Mouse (Mus musculus) erythroid progenitor cell, adult 5-6 weeks (primary cell): ENCODE results near the gene Hsp90ab1. TPM values are rescaled to one million over a fixed set of nuclear protein-coding genes. Genes with fewer than 3 reads are reported as not detected.
A peak's percentile ranks its signal among the peaks of the same experiment; 100 is the strongest.

Source experiments
- ATAC-seq: replicated peaks from 2 replicates; pipeline ENCODE4 v1.8.0; 2016; ENCODE audit warnings: moderate number of reproducible peaks, mild to moderate bottlenecking, moderate TSS enrichment, inconsistent platforms; ENCODE audit not compliant: poor library complexity, low FRiP score, severe bottlenecking
- total RNA-seq, 2 experiments: library from RNA; stranded (forward) in 1 of 2; stranded (reverse) in 1 of 2; fragments of 150-400 nt in 1 of 2; fragments of 186-747, 209-891 nt in 1 of 2; gene quantifications; 2 replicates each; pipeline versions ENCODE4 v1.2.3 to v1.2.4; 2015 to 2017; ENCODE audit warnings: low replicate concordance in 2 of 2

Hsp90ab1 gene
- 200 and 204 TPM in 2 replicates for total RNA-seq (2015; ENCODE audit: low replicate concordance)
- 235 and 237 TPM in 2 replicates for total RNA-seq (2017; ENCODE audit: low replicate concordance)

DNA sequence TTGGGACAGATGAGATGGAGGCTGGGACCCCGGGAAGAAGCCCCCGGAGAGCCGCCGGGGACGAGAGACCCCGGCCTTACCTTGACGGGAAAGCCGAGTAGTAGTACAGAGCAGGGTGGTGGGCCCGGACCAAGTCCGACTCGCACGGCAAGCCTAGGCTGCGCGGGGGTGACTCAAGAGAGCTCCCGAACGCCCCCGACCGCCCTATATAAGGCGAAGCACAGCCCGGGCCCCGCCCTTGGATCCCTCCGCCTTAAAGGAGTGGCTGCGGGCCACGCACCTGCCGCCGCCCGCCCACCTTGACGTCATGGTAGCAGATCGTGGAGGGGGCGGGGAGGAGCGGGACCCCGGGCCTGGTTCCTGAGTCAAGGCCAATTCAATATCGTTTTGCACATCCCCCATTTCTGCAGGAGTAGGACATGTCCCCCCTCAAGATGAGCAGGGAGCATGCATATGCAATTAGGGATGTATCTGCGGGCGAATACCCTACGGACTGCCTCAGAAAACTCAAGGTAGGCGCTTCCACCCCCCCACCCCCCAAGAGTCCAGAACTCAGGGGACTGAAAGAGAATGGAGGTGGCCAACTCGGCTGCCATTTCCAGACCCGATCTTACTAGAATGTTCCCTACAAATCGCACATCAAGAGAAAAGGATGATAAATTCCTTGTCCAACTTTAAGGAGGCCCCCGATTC is at the start of gene Hsp90ab1:
Gene Hsp90ab1, minus strand, starts transcription at position 185 of the 693 bp plus-strand sequence.
- peak; percentile 83 for ATAC-seq

DNA sequence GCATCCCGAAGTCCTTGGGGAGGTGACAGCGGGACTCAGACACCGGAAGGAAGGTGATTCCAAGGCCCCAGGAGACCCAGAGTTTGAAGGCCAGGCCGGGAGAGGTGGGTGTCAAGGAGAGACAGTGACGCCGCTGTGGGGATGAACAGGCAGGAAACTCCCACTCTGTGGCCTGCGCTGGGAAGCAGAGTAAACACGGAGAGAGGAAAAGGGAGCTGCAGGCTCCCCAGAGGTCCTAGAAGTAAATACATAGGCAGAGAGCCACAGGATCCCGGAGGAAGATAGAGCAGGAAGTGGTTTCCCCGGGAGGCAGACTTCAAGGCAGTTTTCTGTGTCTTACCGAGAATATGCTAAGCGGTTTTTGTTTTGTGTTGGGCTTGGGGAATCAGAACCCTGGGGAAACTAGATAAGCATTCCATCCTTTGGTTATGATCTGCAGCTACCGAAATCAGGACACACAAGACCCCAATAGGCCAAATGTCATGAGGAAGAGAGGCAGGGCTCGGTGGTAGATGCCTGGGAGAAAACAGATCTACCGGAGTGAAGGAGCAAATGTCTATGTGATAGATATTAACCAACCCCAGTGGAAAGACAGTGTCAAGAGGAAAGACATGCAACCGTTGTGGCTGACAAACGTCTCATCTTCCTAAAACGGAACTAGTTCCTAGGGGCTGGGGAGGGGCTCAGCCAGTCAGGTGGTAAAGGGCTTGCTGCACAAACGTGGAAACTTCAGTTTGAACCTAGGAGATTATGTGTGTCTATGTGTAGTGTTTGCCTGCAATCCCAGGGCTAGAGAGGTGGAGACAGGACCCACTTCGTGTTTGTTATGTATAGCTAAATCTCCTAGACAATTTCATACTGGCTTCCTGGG is 46.5 kb upstream of the Hsp90ab1 start:
- ATAC-seq: no peak

- no peak for ATAC-seq
Observed at GRCm38 (mm10) chr17:45618941-45619385, 45.9 kb upstream of the Hsp90ab1 start.

GRCm38 (mm10) chr17:45617655-45618054 is 44.6 kb upstream of the Hsp90ab1 start:
- no peak for ATAC-seq

- ATAC-seq: no peak
Observed at GRCm38 (mm10) chr17:45616679-45617078, 43.6 kb upstream of the Hsp90ab1 start.

- ATAC-seq: no peak
Observed at GRCm38 (mm10) chr17:45616046-45616650, 43.1 kb upstream of the Hsp90ab1 start.

DNA sequence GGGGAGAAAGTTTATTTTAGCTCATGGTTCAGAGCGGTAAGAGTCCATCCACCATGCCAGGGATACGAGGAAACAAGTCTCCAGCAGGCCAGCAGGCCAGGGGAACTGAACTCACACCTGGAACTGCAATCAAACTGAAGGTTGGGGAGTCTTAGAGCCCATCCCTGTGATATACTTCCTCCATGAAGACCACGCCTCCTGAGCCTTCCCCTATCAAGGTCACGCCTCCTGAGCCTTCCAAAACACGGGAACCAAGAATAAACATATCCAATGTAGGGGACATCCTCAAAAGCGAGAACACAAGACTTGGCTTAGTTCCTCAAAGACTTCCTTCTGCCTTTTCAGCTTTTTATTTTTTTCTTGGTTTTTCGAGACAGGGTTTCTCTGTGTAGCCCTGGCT is 39.9 kb upstream of the Hsp90ab1 start:
- ATAC-seq: no peak

GRCm38 (mm10) chr17:45612008-45612407 is 38.9 kb upstream of the Hsp90ab1 start:
- no peak for ATAC-seq

- no peak for ATAC-seq
Observed at GRCm38 (mm10) chr17:45610144-45610866, 37.2 kb upstream of the Hsp90ab1 start.

DNA sequence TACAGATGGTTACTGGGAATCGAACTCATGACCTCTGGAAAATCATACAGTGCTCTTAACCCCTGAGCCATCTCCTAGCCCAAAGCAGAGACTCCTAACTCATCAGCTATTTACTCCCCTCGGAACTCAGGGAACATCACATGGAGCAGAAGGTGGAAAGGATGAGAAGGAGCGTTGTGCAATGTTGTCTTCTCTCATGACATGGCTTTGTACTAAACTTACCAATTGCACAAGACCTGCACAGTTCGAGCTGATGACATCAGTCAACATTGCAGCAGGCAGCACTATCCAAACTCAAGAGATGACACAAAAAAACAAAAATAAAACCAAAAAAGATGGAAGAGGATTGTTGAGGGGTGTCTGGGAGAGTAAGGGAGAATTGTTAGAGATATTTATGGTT is 35.3 kb upstream of the Hsp90ab1 start:
- ATAC-seq: no peak

GRCm38 (mm10) chr17:45606992-45607879 is 34.2 kb upstream of the Hsp90ab1 start:
- no peak for ATAC-seq

DNA sequence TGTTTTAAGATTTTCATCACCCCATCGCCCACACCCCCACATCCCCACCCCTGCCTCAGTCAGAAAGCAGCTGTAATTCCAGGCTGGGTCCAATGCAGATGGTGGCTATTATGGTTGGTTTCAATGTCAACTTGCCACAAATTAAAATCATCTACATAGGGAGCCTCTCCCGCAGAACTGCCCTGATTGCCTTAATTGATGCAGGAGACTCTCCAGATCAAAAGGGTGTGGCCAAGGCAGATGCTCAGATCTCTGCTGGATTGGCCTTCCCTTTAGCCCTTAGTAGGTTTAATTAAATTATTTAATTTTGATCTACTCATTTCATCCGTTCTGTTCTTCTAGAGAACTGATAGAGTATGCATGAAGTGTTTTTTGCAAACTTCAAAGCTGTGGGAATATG is 29.9 kb upstream of the Hsp90ab1 start:
- ATAC-seq: no peak

DNA sequence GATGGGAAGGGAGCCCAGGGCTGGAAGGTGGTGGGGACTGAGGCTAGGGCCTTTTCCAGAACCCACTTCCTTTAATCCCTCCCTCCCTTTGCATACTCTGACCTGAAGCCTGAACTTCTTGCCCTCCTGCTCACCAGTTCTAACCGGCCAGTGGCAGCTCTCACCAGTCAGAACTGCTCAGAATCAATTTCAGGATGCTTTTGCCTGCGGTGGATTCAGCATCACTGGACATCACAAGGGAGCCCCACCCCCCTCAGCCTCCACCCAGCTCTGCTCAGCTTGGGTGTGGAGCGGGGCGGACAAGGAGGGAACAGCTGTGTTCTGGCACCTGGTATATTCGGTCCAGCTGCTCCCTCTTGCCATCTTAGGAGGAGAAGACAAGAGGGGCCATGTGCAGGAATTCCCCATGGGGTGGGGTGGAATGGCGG is 28.8 kb upstream of the Hsp90ab1 start, which contains the start of gene Mymx:
Gene Mymx, minus strand, starts transcription at position 226 of the 428 bp plus-strand sequence.
- no peak for ATAC-seq

DNA sequence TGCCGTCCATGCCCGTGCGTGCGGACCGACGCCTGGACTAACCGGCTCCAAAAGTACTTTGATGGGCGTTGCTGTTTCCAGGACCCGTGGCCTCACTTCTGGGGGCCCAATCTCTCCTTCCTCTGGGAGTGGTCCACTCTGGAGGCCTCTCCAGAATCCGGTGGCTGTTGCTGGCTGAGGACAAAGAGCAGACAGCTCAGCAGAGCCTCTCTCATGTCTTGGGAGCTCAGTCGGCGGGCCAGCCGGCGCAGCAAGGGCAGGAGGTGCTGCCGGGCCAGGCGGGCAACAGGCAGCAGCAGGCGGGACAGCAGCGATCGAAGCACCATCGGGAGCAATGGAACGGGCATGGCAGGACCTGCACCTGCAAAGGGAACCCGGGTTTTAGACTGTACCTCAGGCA is 28.3 kb upstream of the Hsp90ab1 start:
- ATAC-seq: no peak

DNA sequence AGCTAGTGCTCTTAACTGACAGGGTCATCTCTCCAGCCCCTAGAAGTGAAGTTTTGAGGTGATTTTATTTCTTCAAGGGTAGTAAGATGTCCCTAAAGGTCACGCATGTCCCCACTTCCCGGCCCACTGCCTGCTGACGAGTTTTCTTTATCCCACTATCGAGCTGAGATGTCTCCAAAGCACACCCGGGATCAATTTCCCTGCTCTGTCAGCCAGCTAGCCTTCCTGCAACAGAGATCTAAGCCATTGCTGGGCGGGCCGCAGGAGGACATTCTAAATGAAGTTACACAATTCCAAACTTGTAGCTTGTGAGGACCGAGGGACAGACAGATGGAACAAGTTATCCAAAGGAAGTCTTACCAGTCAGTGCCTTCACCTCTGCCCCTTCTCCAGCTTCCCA is 27.2 kb upstream of the Hsp90ab1 start:
- ATAC-seq: no peak

DNA sequence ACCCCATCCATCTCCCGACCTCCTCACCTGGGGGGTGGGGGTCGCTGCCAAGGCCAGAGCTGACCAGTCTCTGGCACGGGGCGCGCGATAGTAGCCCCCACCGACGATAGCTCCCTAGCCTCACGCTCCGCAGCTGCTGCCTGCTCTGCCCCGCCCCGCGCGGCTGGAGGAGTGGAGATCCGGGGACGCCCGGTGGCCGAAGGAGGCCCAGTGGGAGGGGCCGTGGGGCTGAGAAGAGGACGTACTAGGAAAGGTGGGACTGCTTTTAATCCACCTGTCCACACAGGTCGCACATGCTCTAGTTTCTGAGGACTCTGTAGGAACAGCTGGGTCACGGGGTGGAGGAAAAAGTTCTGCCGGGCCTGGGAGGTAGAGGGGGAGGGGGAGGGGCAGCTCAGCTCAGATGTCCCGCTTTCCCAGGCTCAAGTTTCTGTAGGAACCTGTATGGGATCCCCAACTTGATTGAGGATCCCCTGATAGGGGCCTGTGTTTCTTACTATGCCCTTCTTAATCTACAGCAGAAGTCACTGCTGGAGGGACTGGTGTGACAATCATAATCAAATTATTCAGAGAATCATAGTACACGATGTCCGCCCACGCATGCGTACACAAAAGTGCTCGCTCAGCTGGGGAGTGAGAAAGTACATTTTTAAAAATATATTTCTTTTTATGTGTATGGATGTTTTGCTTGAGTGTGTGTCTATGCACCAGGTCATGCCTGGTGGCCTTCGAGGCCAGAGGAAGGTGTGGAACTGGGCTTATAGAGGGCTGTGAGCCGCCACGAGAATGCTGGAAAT is 26.6 kb upstream of the Hsp90ab1 start, which contains the start of gene Slc29a1:
Gene Slc29a1, minus strand, starts transcription at position 161 of the 797 bp plus-strand sequence.
- no peak for ATAC-seq

DNA sequence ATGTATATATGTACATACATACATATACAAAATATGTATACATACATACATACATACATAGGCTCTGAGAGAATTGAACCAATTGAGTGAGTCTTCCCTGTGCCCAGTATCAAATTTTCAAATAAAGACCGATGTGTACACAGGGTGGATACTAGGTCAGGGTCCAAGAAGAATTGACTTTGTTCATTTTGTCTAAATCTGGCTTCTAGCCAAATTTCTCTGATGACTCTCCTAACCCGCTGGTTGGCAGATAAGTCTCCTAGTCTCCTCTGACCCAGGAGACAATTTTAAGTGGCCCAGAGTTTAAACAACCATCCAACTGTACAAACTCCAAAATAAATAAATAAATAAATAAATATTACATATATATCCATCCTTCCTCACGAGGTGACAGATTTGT is 25.8 kb upstream of the Hsp90ab1 start:
- ATAC-seq: no peak

DNA sequence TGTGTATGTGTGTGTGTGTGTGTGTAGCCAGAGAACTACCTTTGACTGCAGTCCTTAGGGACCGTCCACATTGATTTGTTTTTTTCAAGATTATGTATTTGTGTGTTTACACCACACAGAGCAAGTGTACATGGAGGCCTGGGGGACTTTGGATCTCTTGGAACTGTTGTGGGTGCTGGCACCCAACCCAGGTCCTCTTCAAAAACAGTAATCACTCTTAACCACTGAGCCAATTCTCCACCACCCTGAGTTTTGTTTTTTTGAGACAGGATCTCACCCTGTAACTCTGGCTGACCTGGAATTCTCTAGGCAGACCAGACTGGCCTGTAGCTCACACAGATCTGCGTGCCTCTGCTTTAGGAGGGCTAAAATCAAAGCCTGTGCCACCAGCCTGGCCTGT is 25.3 kb upstream of the Hsp90ab1 start:
- ATAC-seq: no peak
